Mouse (Mus musculus) skeletal muscle tissue, postnatal 0 days (tissue): ENCODE data around the gene Akp3. TPM values are rescaled to one million over a fixed set of nuclear protein-coding genes. Genes with fewer than 3 reads are reported as not detected.

ENCODE experiments used
- polyA plus RNA-seq: library from polyadenylated mRNA; unstranded; fragments of >200 nt; fragmentation: Nextera tagmentation; extraction: Ambion mirVana; gene quantifications from 2 replicates; pipeline ENCODE4 v1.2.1, GENCODE M21; 2015

The Akp3 gene
- polyA plus RNA-seq = not detected in 2 replicates

GRCm38 (mm10) chr1:87124673-87125072 lies at the start of gene Akp3:
Gene Akp3 (plus strand): TSS chr1:87124973.

GRCm38 (mm10) chr1:87089828-87090227 lies 34.9 kb upstream of the Akp3 start, which contains the start of gene Alppl2:
Gene Alppl2 (minus strand): TSS chr1:87089928.

GRCm38 (mm10) chr1:87101411-87101810 lies 23.4 kb upstream of the Akp3 start, which contains the start of gene Alpi:
Gene Alpi (minus strand): TSS chr1:87101606.

GRCm38 (mm10) chr1:87156199-87156587 lies 31.4 kb downstream of the Akp3 start, which contains the start of gene Ecel1:
Gene Ecel1 (minus strand): TSS chr1:87156521.

Other genes starting within 250 kb of the Akp3 start
- gene Alppl2, start 35.0 kb upstream of the Akp3 start, polyA plus RNA-seq = not detected in 2 replicates
- not detected in 2 replicates for gene Alpi, start 23.4 kb upstream of the Akp3 start, polyA plus RNA-seq
- 0.06 and 0.18 TPM in 2 replicates for gene Ecel1, start 31.5 kb downstream of the Akp3 start, polyA plus RNA-seq
- 0.24 and 0.26 TPM in 2 replicates for gene Prss56, start 58.3 kb downstream of the Akp3 start, polyA plus RNA-seq
- gene Chrnd, start 65.6 kb downstream of the Akp3 start, polyA plus RNA-seq = 28.5 and 32.9 TPM in 2 replicates
- gene Chrng, start 79.7 kb downstream of the Akp3 start, polyA plus RNA-seq = 57.5 and 57.9 TPM in 2 replicates
- 140 and 147 TPM in 2 replicates for gene Eif4e2, start 88.9 kb downstream of the Akp3 start, polyA plus RNA-seq
- 4.6 and 5.2 TPM in 2 replicates for gene Efhd1, start 139.4 kb downstream of the Akp3 start, polyA plus RNA-seq
- 21.3 and 21.9 TPM in 2 replicates for gene Gigyf2, start 202.0 kb downstream of the Akp3 start, polyA plus RNA-seq